Mouse (Mus musculus): Measurements from ENCODE around the gene Zmiz1. TPM values are rescaled to one million over a fixed set of nuclear protein-coding genes. Genes with fewer than 3 reads are reported as not detected.

Gene Zmiz1
- polyA plus RNA-seq, 1 experiment: 34.5 TPM

- no peak for TF ChIP-seq E2F4 (IDR thresholded peaks at IDR 0.05; ENCODE audit: insufficient read depth)
- H3K79me2 ChIP-seq (ENCODE audit: control insufficient read depth, insufficient read depth): no peaks in the 10 kb centered on the region
Measured at GRCm38 (mm10) chr14:25440777-25441176, 18.2 kb upstream of the Zmiz1 start.

GRCm38 (mm10) chr14:25441469-25441868 is 17.5 kb upstream of the Zmiz1 start:
- no peak overlapping the region for H3K4me3 ChIP-seq
- no peak overlapping the region for H3K4me2 ChIP-seq (ENCODE audit: low read depth)
- TF ChIP-seq E2F4 (IDR thresholded peaks at IDR 0.05; ENCODE audit: insufficient read depth) (no peak), USF1 (IDR thresholded peaks at IDR 0.05; ENCODE audit: low read depth) (no peak), MYOG (IDR thresholded peaks at IDR 0.05; ENCODE audit: control insufficient read depth in 1 of 3, insufficient read depth in 1 of 3, insufficient read length in 2 of 3, low read depth in 2 of 3) (no peak), SRF (IDR thresholded peaks at IDR 0.05; ENCODE audit: control insufficient read depth, insufficient read length, low read depth) (no peak), TCF3 (IDR thresholded peaks at IDR 0.05; ENCODE audit: insufficient read length, low read depth) (no peak), MYOD1 (IDR thresholded peaks at IDR 0.05; ENCODE audit: control insufficient read depth in 1 of 3, insufficient read length in 2 of 3, low read depth in 2 of 3) (no peak), CEBPB (IDR thresholded peaks at IDR 0.05; ENCODE audit: insufficient read depth, poor library complexity, severe bottlenecking) (no peak), POLR2AphosphoS2 (IDR thresholded peaks at IDR 0.05; ENCODE audit: insufficient read length, low read depth) (no peak), POLR2A (IDR thresholded peaks at IDR 0.05; ENCODE audit: insufficient read length, low read depth) (no peak), MAX (IDR thresholded peaks at IDR 0.05; ENCODE audit: low read depth) (no peak), REST (IDR thresholded peaks at IDR 0.05; ENCODE audit: insufficient read depth, insufficient read length) (no peak), TCF12 (IDR thresholded peaks at IDR 0.05; ENCODE audit: insufficient read depth, poor library complexity, severe bottlenecking) (no peak)
- no peaks in the 10 kb centered on the region for H3K79me2 ChIP-seq (ENCODE audit: control insufficient read depth, insufficient read depth)
- no peak overlapping the region for H3ac ChIP-seq (ENCODE audit: control insufficient read depth, insufficient read length)
- H3K27me3 ChIP-seq (ENCODE audit: control insufficient read depth, insufficient read depth, insufficient read length): no peaks in the 10 kb centered on the region
- H3K36me3 ChIP-seq (ENCODE audit: control insufficient read depth, insufficient read depth): no peaks in the 10 kb centered on the region

More at GRCm38 (mm10) chr14:25440777-25441176, 18.2 kb upstream of the Zmiz1 start:
- Histone ChIP-seq H3K4me2 (ENCODE audit: low read depth) (no peak overlapping the region), H3ac (ENCODE audit: control insufficient read depth, insufficient read length) (no peak overlapping the region), H3K4me3 (no peak overlapping the region), H3K36me3 (ENCODE audit: control insufficient read depth, insufficient read depth) (no peaks in the 10 kb centered on the region), H3K27me3 (ENCODE audit: control insufficient read depth, insufficient read depth, insufficient read length) (no peaks in the 10 kb centered on the region)

GRCm38 (mm10) chr14:25442676-25443075 is 16.3 kb upstream of the Zmiz1 start:
- Histone ChIP-seq H3ac (ENCODE audit: control insufficient read depth, insufficient read length) (no peak overlapping the region), H3K4me2 (ENCODE audit: low read depth) (no peak overlapping the region), H3K27me3 (ENCODE audit: control insufficient read depth, insufficient read depth, insufficient read length) (no peaks in the 10 kb centered on the region), H3K79me2 (ENCODE audit: control insufficient read depth, insufficient read depth) (no peaks in the 10 kb centered on the region), H3K4me3 (no peak overlapping the region), H3K36me3 (ENCODE audit: control insufficient read depth, insufficient read depth) (no peaks in the 10 kb centered on the region)
- no peak for TF ChIP-seq POLR2A (IDR thresholded peaks at IDR 0.05; ENCODE audit: insufficient read length, low read depth)
- TF ChIP-seq MAX (IDR thresholded peaks at IDR 0.05; ENCODE audit: low read depth): no peak
- no peak for TF ChIP-seq TCF12 (IDR thresholded peaks at IDR 0.05; ENCODE audit: insufficient read depth, poor library complexity, severe bottlenecking)
- no peak for TF ChIP-seq MYOG (IDR thresholded peaks at IDR 0.05; ENCODE audit: control insufficient read depth in 1 of 3, insufficient read depth in 1 of 3, insufficient read length in 2 of 3, low read depth in 2 of 3)
- no peak for TF ChIP-seq USF1 (IDR thresholded peaks at IDR 0.05; ENCODE audit: low read depth)
- no peak for TF ChIP-seq MYOD1 (IDR thresholded peaks at IDR 0.05; ENCODE audit: control insufficient read depth in 1 of 3, insufficient read length in 2 of 3, low read depth in 2 of 3)
- TF ChIP-seq E2F4 (IDR thresholded peaks at IDR 0.05; ENCODE audit: insufficient read depth): no peak
- TF ChIP-seq SRF (IDR thresholded peaks at IDR 0.05; ENCODE audit: control insufficient read depth, insufficient read length, low read depth): no peak
- no peak for TF ChIP-seq POLR2AphosphoS2 (IDR thresholded peaks at IDR 0.05; ENCODE audit: insufficient read length, low read depth)
- TF ChIP-seq TCF3 (IDR thresholded peaks at IDR 0.05; ENCODE audit: insufficient read length, low read depth): no peak
- TF ChIP-seq REST (IDR thresholded peaks at IDR 0.05; ENCODE audit: insufficient read depth, insufficient read length): no peak
- no peak for TF ChIP-seq CEBPB (IDR thresholded peaks at IDR 0.05; ENCODE audit: insufficient read depth, poor library complexity, severe bottlenecking)

GRCm38 (mm10) chr14:25447136-25447775 is 11.7 kb upstream of the Zmiz1 start:
- Histone ChIP-seq H3K27me3 (ENCODE audit: control insufficient read depth, insufficient read depth, insufficient read length) (no peaks in the 10 kb centered on the region), H3K4me2 (ENCODE audit: low read depth) (no peak overlapping the region), H3K79me2 (ENCODE audit: control insufficient read depth, insufficient read depth) (no peaks in the 10 kb centered on the region), H3K4me3 (no peak overlapping the region), H3K36me3 (ENCODE audit: control insufficient read depth, insufficient read depth) (no peaks in the 10 kb centered on the region), H3ac (ENCODE audit: control insufficient read depth, insufficient read length) (no peak overlapping the region)
- TF ChIP-seq POLR2AphosphoS2 (IDR thresholded peaks at IDR 0.05; ENCODE audit: insufficient read length, low read depth) (no peak), POLR2A (IDR thresholded peaks at IDR 0.05; ENCODE audit: insufficient read length, low read depth) (no peak), E2F4 (IDR thresholded peaks at IDR 0.05; ENCODE audit: insufficient read depth) (no peak), TCF12 (IDR thresholded peaks at IDR 0.05; ENCODE audit: insufficient read depth, poor library complexity, severe bottlenecking) (no peak), USF1 (IDR thresholded peaks at IDR 0.05; ENCODE audit: low read depth) (no peak), MYOG (IDR thresholded peaks at IDR 0.05; ENCODE audit: control insufficient read depth in 1 of 3, insufficient read depth in 1 of 3, insufficient read length in 2 of 3, low read depth in 2 of 3) (no peak), TCF3 (IDR thresholded peaks at IDR 0.05; ENCODE audit: insufficient read length, low read depth) (no peak), REST (IDR thresholded peaks at IDR 0.05; ENCODE audit: insufficient read depth, insufficient read length) (no peak), SRF (IDR thresholded peaks at IDR 0.05; ENCODE audit: control insufficient read depth, insufficient read length, low read depth) (no peak), CEBPB (IDR thresholded peaks at IDR 0.05; ENCODE audit: insufficient read depth, poor library complexity, severe bottlenecking) (no peak), MAX (IDR thresholded peaks at IDR 0.05; ENCODE audit: low read depth) (no peak), MYOD1 (IDR thresholded peaks at IDR 0.05; ENCODE audit: control insufficient read depth in 1 of 3, insufficient read length in 2 of 3, low read depth in 2 of 3) (no peak)

GRCm38 (mm10) chr14:25448471-25448870 is 10.5 kb upstream of the Zmiz1 start:
- Histone ChIP-seq H3K4me3 (no peak overlapping the region), H3K4me2 (ENCODE audit: low read depth) (no peak overlapping the region), H3K36me3 (ENCODE audit: control insufficient read depth, insufficient read depth) (no peaks in the 10 kb centered on the region), H3ac (ENCODE audit: control insufficient read depth, insufficient read length) (no peak overlapping the region), H3K79me2 (ENCODE audit: control insufficient read depth, insufficient read depth) (no peaks in the 10 kb centered on the region), H3K27me3 (ENCODE audit: control insufficient read depth, insufficient read depth, insufficient read length) (no peaks in the 10 kb centered on the region)
- TF ChIP-seq SRF (IDR thresholded peaks at IDR 0.05; ENCODE audit: control insufficient read depth, insufficient read length, low read depth): no peak
- no peak for TF ChIP-seq USF1 (IDR thresholded peaks at IDR 0.05; ENCODE audit: low read depth)
- no peak for TF ChIP-seq MAX (IDR thresholded peaks at IDR 0.05; ENCODE audit: low read depth)
- TF ChIP-seq MYOG (IDR thresholded peaks at IDR 0.05; ENCODE audit: control insufficient read depth in 1 of 3, insufficient read depth in 1 of 3, insufficient read length in 2 of 3, low read depth in 2 of 3): no peak
- no peak for TF ChIP-seq REST (IDR thresholded peaks at IDR 0.05; ENCODE audit: insufficient read depth, insufficient read length)
- TF ChIP-seq MYOD1 (IDR thresholded peaks at IDR 0.05; ENCODE audit: control insufficient read depth in 1 of 3, insufficient read length in 2 of 3, low read depth in 2 of 3): no peak
- no peak for TF ChIP-seq E2F4 (IDR thresholded peaks at IDR 0.05; ENCODE audit: insufficient read depth)
- TF ChIP-seq POLR2AphosphoS2 (IDR thresholded peaks at IDR 0.05; ENCODE audit: insufficient read length, low read depth): no peak
- TF ChIP-seq TCF3 (IDR thresholded peaks at IDR 0.05; ENCODE audit: insufficient read length, low read depth): no peak
- TF ChIP-seq POLR2A (IDR thresholded peaks at IDR 0.05; ENCODE audit: insufficient read length, low read depth): no peak
- no peak for TF ChIP-seq TCF12 (IDR thresholded peaks at IDR 0.05; ENCODE audit: insufficient read depth, poor library complexity, severe bottlenecking)
- TF ChIP-seq CEBPB (IDR thresholded peaks at IDR 0.05; ENCODE audit: insufficient read depth, poor library complexity, severe bottlenecking): no peak
